Mouse (Mus musculus) pancreas, adult 10 weeks (tissue): ENCODE data around the gene Ms4a18. TPM values are rescaled to one million over a fixed set of nuclear protein-coding genes. Genes with fewer than 3 reads are reported as not detected.

ENCODE experiments used
- polyA plus RNA-seq: library from polyadenylated mRNA; stranded (reverse); fragments of 350-450 nt; fragmentation: Illumina TruSeq; extraction: RNeasy Lipid Tissue Mini Kit (QIAGEN cat#74804); gene quantifications from one replicate; pipeline ENCODE4 v1.2.3, GENCODE M21; 2015; ENCODE audit warnings: low read depth, low replicate concordance; ENCODE audit not compliant: insufficient read depth

Gene Ms4a18
- not detected for polyA plus RNA-seq

GRCm38 (mm10) chr19:11017891-11018290, at the start of gene Ms4a18:
Ms4a18 (minus strand) TSS chr19:11018031.

GRCm38 (mm10) chr19:10993150-10993549, 24.7 kb downstream of the Ms4a18 start, which contains the start of gene Ms4a15:
Ms4a15 (minus strand) TSS chr19:10993250.

GRCm38 (mm10) chr19:10974238-10974865, 43.5 kb downstream of the Ms4a18 start, which contains the start of gene Ms4a10:
Ms4a10 (minus strand) TSS chr19:10974670.

DNA sequence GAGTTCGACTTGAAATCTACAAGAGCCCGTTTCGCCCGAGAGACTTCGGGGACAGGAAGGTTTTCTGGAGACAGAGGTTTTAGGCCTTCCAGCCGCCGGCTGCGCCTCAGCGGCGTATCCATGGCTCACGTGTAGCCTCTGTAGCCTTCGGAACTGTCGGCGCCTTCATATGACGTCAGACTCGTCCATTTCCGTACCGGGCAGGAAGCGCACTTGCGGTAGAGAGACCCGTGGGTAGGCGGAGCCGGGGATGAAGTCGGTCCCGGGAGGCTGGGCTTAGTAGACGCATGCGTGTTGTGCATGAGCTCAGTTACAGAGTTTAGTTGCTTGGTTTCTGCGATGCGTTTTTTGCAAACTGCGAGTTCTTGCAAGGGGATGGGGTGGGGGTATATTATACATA, 68.7 kb downstream of the Ms4a18 start, which contains the start of gene Ccdc86:
Ccdc86 (minus strand) TSS at position 155 of the 400 bp plus-strand sequence.

Other genes with a start within 250 kb of the Ms4a18 start
- gene Cd6, start 188.0 kb downstream of the Ms4a18 start, polyA plus RNA-seq = not detected
- 0.63 TPM for gene Slc15a3, start 178.3 kb downstream of the Ms4a18 start, polyA plus RNA-seq
- gene Tmem132a, start 148.1 kb downstream of the Ms4a18 start, polyA plus RNA-seq = 2.2 TPM
- 27.1 TPM for gene Tmem109, start 136.0 kb downstream of the Ms4a18 start, polyA plus RNA-seq
- 27.3 TPM for gene Prpf19, start 122.8 kb downstream of the Ms4a18 start, polyA plus RNA-seq
- not detected for gene Zp1, start 97.4 kb downstream of the Ms4a18 start, polyA plus RNA-seq
- not detected for gene Ptgdr2, start 80.9 kb downstream of the Ms4a18 start, polyA plus RNA-seq
- 1.2 TPM for gene Ccdc86, start 68.8 kb downstream of the Ms4a18 start, polyA plus RNA-seq
- not detected for gene Ms4a10, start 43.4 kb downstream of the Ms4a18 start, polyA plus RNA-seq
- gene Ms4a15, start 24.8 kb downstream of the Ms4a18 start, polyA plus RNA-seq = not detected
- not detected for gene Ms4a8a, start 63.1 kb upstream of the Ms4a18 start, polyA plus RNA-seq
- gene 1700017D01Rik, start 112.8 kb upstream of the Ms4a18 start, polyA plus RNA-seq = not detected
- not detected for gene 1700025F22Rik, start 147.3 kb upstream of the Ms4a18 start, polyA plus RNA-seq
- not detected for gene Ms4a13, start 178.7 kb upstream of the Ms4a18 start, polyA plus RNA-seq
- not detected for gene Ms4a12, start 214.4 kb upstream of the Ms4a18 start, polyA plus RNA-seq
- 0.52 TPM for gene Ms4a1, start 248.2 kb upstream of the Ms4a18 start, polyA plus RNA-seq